Mouse (Mus musculus): ENCODE measurements around the gene Pknox1.
A peak's percentile ranks its signal among the peaks of the same experiment; 100 is the strongest.
"Not testable (repeated sequence)": the region's sequence is repeated elsewhere in the genome, so short reads cannot be mapped to it uniquely, and the experiment has no call there.

Gene Pknox1

DNA sequence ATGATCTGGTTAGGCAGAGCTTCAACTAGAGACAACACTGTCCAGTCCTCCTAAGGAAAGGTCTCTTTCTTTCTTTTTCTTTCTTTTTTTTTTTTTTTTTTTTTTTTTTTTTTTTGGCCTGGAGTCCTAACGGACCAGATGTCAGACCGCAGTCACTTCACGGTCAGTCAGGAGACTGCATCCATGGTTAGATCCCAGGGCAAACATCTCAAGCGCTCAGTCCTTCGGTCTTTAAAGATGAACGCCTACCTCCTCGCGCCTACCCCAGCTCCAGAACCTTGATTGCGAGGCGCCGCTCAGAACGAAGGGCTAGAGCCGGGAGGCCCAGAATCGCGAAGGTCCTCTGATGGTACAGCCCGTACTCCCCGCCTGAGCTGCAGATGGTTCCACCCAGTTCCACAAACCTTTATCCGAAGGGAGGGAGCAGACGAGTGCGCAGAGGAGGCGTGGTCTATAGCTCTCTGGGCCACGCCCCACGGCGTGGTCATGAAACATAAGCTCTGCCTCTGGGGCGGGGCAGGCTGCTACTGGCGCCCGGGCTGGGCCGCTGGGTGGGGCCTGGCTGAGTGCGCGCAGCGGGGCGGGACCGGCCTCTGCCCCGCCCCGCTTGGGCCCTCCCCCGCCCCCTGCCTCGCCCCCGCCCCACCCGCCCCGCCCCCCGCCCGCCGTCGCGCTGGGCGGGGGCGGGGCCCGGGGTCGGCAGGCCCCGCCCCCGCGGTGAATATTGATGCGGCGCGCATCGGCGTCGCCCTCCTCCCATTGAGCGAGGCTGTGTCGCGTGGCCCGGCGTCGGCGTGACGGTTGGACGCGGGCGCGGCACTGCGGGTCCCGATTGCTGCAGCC is at the start of gene Pknox1:
Pknox1 (plus strand) TSS at position 720 of the 843 bp plus-strand sequence.
- DNase-seq (ENCODE audit: low read depth, low spot score) = peak; percentile 100

DNA sequence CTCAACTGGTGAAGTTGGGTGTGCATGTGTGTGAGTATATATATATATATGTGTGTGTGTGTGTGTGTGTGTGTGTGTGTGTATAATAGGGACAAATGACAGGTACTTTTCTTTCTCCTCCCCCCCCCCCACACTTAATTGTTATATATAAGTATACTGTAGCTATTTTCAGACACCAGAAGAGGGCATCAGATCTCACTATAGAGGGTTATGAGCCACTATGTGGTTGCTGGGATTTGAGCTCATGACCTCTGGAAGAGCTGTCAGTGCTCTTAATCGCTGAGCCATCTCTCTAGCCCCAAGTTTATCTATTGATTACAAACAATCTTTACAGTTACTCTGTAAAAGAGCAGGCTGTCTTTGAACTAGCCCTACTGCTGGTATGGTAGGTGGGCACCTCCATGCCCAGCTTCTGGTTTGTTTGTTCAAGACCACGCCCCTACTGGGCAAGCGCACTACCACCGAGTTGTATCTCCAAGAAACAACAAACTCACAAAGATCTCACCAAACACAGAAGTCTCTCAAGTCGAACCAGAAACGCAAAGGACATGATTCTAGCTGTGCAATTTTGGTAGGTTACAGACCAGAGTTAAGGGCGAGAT is 45.1 kb upstream of the Pknox1 start:
- no peak for DNase-seq (ENCODE audit: low read depth, low spot score)

DNA sequence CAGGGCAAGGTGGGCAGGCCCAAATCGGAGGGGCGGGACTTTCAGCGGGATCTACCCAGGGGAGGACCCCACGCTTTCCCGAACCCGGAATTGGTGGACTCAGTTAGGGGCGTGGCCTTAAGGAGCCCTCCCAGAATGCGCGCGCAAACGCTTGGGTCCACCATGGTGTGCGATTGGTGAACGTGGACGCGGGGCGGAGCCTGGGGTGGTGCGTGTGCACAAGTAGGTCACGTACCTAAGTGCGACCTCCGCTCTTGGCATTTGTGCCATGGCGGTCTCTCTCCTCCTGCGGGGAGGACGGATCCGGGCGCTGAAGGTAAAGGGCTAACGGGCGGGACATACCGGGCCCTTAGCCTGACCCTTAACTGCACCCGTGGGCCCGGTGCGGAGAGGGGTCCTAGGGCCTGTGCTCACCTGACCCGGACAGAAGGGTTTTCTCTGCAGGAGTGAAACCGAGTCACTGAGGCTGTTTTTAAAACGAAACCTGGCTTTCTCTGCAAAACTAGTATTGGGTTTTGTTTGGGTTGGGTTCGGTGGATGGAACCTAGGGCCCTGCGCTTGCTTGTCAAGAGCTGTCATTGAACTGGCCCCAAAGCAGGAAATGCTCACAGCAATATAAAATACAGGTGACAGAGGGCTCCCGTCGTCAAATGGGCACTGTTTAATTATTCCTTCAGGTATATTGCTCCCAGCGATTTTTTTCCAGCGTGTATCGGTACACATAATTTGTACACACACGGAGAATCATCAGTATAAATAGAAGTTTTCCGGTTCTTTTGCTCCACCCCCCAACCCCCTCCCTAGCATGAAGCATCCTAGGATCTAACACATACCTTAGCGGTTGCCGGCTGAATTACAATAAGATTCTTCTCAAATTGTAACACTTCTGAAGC is 44.3 kb upstream of the Pknox1 start, which contains the start of the genes Wdr4 and Ndufv3:
Wdr4 (minus strand) TSS at position 35 of the 893 bp plus-strand sequence.
Ndufv3 (plus strand) TSS at position 170 of the 893 bp plus-strand sequence.
- peak; percentile 100 for DNase-seq (ENCODE audit: low read depth, low spot score)

DNA sequence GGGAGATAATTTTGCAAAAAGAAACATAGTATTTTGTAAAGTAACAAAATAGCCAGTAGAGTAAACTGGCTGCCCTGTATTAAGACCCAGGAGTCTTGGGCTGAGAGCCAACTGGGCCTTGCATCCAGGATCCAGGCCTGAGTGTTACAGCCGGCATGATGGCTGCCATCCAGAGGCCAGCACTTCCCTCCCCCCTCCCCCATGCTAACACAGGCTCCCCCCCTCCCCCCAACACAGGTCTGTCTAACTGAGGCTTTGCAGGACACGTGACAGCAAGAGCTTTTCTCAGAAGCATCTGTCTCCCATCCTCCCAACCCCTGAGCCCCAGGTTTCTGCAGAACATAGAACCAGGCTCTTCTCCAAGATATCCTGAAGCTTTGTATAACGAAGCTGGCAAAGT is 43.6 kb upstream of the Pknox1 start:
- peak; percentile 64 for DNase-seq (ENCODE audit: low read depth, low spot score)

DNA sequence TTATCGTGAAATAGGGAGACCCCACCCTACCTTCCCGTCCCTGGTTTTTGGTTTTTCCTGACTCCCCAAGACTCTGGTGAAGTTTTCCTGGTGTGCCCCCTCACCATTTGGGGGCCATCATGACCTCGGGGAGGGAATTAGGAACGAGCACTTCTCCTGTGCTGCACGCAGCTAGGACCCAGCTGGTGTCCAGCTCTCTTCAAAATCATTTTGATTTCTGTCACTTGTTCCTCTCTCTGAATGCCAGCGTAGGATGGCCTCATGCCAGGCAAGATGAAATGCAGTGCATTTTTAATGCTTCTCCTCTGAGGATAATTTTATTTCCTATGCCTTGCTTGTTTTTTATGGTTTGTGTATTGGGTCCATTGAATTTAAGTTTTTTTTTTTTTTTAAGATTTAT is 42.6 kb upstream of the Pknox1 start:
- DNase-seq (ENCODE audit: low read depth, low spot score) = no peak

DNA sequence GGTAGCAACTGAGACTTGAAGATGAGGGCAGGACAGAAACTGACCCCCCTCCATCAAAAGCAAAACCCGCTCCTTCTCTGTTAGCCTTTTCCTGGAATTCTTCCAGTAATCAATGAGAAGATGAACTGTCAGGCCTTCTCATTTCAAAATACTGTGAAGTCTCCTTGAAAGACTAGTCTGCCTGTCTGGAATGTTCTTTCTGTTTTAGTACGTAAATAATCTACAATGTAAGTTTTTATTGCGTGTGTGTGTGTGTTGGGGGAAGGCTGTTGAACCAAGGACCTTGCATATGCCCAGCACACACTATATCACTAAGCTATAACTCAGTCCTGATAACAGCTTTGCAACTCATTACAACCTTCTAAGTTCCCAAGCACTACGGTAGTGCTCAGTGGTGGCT is 39.4 kb upstream of the Pknox1 start:
- DNase-seq (ENCODE audit: low read depth, low spot score) = no peak

DNA sequence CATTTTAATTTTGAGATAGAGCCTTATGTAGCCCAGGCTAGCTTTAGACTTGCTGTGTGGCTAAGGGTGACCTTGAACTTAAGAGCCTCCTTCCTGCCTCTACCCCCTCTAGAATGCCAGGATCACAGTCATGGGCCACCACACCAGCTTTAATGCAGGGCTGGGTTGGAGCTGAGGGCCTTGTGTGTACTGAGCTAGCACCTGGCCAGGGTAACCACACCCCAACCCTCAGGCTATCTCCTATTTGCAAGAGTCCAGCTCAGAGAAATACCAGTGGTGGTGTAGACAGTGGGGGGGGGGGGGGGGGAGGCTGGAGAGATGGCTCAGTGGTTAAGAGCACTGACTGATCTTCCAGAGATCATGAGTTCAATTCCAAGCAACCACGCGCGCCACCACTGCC is 38.7 kb upstream of the Pknox1 start:
- DNase-seq (ENCODE audit: low read depth, low spot score) = no peak

DNA sequence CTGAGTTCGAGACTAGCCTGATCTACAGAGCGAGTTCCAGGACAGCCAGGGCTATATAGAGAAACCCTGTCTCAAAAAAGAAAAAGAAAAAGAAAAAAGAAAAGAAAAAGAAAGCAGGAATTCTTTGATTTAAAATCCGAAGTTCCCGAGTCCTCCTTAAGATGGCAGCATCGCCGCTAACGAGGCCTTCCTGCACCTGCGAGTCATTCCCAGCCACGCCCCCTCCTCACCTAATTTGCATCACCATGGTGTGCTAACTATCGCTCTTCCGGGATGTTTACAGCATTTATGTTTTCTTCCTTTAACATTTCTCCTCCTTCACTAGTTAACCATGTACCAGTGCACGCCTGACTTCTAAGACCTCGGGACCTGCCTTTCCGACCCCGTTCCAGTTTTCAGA is 35.2 kb upstream of the Pknox1 start:
- DNase-seq (ENCODE audit: low read depth, low spot score) = peak; percentile 87

DNA sequence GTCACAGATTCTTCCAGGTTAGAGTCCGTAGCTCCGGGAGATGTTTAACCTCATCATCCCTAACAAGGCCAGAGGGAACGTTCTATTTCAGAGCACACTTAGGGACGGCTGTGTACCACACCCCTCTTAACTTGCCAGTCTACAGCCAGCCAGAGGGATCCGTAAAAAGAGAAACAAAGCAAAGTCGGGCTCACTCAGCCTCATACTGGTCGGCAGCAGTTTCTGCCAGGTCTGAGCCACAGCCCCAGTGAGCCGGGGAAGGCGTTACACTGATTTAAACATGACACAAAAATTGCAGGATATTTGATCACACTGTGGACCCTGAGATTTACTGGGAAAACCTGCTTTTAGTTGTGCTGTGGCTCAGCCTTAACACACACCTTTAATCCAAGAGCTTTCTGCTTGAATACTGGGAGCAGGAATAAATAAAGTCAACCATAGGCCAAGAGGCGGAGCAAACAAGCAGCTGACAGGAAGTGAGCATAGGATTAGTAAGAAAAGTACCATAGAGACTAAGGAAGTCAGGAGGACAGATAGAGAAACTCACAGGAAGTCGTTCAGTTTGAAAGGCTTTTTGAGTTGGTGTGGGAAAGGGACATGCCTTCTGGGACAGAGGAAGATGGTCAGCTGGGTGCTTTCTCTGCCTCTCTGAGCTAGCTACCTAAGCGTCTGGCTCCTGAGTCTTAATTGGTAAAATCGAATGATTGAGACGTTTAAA is 32.9 kb upstream of the Pknox1 start:
- DNase-seq (ENCODE audit: low read depth, low spot score) = no peak

DNA sequence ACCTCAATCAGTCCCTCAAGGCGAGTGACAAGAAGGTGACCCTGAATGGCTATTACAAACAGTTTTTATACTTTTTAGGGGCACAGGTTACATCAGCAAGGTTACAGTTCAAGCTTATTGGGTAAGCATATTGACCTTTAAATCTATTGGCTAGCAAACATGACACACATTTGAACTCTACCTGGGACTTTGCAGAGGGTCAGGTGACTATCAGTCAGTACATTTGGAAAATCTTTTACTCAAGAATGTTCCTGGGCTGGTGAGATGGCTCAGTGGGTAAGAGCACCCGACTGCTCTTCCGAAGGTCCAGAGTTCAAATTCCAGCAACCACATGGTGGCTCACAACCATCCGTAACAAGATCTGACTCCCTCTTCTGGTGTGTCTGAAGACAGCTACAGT is 32.2 kb upstream of the Pknox1 start:
- DNase-seq (ENCODE audit: low read depth, low spot score) = not testable (repeated sequence)

DNA sequence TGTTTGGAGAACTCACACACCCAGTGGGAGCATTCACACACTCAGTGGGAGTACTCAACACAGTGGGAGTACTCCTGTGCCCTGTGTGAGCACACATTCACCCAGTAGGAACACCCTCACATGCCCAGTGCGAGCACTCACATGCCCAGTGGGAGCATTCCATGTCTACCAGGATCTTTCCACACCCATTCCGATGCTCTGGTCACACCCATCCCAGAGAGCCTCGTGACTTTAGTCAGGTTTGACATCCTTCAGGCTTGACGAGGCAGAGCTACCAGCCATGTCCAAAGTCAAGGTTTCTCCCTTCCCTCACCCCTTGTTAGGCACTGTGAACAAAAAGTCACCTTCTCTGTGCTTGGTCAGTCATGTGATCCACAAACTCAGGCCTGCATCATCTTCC is 29.2 kb upstream of the Pknox1 start:
- peak; percentile 26 for DNase-seq (ENCODE audit: low read depth, low spot score)

DNA sequence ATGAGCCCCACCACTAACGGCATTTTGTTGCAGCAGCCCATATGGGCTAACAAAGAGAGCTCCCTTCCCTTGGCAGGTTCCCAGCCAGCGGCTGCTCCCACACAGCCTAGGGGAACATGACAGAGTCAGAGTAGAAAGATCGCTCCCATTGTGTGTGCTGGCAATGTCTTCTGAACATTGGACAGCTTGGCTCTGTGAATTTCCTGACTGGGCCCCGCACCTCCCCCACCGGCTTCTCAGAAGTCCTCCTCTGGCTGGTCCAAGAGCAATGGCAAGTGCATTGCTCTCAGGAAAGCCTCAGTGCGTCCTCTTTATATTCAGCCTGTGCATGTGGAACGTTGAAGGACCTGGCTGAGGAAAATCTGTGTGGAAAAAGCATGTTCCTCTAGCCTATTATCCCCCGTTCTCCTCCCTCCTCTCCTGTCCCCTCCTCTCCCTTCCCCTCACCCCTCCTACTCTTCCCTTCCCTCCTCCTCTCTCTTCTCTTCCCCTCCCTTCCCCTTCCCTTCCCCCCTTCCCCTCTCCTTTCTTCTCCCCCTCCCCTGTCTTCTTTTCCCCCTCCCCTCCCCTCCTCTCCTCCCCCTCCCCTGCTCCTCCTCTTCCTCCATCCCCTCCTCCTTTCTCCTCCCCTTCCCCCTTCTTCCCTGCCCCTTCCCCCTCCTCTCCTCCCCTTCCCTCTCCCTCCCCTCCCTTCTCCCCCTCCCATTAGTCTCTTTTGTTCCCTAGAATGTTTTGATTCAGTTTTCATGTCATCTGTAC is 28.5 kb upstream of the Pknox1 start:
- no peak for DNase-seq (ENCODE audit: low read depth, low spot score)

DNA sequence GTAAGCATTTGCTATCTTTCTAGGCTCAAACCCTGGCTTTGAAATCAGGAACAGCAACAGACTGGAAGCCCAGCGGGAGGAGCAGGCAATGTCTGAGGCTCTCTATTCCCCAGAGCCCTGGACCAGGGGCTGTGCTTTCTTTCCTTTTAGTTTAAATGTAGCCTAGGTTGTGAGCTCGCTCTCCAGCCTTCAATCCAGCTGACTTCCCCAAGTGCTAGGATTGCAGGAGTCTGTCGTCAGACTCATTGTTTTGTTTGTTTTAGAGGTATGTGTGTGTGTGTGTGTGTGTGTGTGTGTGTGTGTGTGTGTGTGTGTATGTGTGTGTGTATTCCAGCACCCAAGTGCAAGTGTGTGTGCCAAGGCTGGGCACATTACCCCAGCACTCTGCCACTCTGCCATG is 24.4 kb upstream of the Pknox1 start:
- no peak for DNase-seq (ENCODE audit: low read depth, low spot score)

DNA sequence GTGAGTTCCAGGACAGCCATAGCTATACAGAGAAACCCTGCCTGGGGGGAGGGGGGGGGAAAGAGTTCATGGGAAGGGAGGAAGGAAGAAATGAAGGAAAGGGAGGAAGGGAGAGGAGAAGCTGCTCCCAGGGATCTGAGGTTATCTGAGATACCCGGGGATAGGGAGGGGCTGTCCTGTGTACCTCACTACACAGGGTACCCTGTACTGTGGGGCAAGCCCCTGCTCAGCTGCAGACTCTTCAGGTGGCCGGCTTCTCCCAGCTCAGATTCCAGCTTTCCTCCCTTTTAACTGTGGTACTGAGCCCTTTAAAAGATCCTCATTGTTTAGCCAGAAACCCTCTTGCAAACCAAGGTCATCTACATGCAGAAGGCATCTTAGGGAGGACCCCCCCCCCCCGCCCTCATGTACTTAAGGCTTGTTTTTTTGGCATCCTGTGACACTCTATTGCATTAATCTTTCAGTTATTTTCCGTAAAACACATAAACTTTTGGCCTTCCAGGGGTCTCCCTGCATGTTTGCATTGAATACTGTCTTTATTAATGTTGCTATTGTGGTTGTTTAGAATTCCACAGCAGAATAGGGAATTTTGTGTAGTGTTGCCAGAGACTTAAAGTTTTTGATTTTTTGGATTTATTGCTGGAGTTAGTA is 23.6 kb upstream of the Pknox1 start:
- no peak for DNase-seq (ENCODE audit: low read depth, low spot score)

DNA sequence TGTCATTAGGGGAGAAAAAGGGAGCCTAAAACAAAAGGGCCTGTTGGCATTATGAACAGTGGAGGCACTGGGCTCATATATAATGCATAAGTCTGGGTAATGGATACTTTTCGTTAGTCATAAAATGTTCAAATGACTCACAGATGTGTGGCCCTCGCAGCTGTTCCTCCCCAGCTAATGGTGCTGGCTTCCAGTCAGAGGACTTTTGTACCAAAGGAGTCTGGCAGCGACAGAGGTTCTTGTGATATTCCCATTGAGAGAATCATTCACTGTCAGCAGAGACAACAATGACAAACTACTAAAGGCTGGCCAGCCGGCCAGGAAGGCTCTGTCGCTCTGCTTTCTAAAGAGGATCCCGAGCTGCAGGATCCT is 23.1 kb upstream of the Pknox1 start:
- no peak for DNase-seq (ENCODE audit: low read depth, low spot score)

DNA sequence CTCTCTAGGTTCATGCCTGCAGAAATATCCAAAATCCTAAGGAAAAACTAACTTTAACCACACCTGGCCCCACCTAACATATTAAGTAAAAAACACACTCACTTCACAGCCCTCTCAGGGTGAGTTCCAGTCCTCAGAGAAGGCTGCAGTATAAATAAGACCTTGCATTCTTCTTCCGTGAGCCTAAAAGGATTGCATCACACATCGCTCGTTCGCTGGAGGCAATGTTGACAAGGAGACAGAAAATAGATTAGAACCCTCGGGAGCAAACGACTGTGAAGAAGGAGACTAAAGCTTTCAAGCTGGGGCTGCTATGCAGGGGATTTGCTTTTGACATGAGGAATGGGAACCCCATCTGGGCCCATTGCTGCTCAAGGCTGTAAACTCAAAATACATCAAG is 21.0 kb upstream of the Pknox1 start:
- DNase-seq (ENCODE audit: low read depth, low spot score) = no peak

DNA sequence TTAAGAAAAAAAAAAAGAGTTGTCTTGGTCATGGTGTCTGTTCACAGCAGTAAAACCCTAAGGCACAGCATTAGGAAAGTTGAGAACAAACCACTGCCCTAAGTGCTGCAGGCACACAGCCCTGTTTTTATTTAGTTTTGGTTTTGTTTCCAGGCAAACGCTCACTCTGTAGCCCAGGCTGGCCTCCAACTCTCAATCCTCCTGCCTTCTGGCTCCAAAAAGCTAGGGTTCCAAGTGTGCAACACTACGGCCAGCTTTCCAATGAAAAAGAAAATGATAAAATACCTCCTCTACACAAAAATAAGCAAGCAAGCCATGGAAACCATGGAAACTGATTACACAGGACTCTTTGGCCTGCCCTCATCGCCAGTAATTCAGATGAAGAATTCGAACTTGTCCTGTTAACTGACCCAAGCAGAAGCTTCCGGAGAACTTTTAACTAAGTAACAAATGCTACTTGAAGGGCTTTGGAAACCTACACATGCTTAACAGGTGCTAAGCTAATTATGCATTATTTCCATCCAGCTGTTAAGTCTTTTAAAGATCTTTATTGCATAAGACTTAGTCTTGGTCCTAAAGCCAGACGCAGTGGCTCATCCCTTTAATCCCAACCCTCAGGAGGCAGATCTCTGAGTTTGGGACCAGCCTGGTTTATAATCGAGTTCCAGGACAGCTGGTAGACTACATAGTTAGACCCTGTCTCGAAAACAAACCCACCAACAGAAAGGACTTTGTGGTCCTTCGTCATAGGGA is 17.9 kb upstream of the Pknox1 start:
- DNase-seq (ENCODE audit: low read depth, low spot score) = no peak

DNA sequence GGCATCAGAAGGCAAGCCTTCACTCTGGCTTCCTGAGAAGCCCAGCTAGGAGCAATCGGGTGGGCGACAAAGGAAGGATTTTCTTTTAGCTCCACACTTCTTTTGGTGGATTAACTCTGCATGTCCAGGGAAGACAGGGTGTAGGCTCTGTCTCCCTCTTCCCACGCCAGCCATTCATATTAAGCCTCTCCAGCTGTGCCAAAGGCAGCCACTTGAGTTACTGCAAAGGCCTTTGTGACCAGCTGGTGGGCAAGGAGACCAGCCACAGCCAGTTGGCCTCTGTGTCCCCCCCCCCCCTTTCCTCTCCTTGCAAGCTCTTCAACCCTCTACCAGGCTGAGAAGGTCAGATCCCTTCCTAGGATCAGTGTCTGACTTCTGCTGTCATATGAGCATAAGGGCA is 16.6 kb upstream of the Pknox1 start:
- DNase-seq (ENCODE audit: low read depth, low spot score) = no peak

DNA sequence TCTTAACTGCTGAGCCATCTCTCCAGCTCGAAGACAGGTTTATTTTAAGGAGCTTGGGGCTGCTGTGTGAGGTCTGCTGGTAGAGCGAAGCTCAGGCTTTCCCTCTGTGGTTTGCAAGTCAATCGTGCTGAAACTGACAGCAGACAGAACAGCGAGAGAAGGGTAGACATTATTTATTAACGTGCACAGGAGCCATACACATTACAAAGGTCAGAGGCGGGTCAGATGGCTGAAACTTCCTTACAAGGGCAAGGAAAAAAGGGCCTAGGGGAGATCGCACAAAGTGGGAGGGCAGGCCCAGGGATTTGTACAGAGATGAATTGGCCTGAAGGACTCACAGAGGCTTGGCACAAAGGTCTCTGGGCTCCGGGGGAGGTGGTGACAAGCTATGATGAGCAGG is 15.1 kb upstream of the Pknox1 start:
- no peak for DNase-seq (ENCODE audit: low read depth, low spot score)

DNA sequence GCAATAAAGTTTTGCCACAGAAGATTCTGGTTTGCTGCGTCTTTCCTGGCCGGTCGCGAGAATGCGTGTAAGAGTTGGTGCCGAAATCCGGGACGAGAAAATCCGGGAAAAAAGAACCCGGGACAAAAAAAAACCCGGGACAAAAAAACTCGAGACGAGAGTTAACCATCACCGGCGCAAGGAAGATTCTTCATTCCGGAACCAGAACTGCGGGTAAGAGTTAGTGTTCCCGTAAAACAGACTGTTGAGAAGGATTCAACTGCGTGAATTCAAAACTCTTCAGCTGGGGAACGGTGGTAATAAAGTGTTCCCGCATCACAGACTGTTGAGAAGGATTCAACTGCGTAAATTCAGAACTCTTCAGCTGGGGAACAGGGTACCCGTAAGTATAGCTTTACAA is 11.9 kb upstream of the Pknox1 start:
- DNase-seq (ENCODE audit: low read depth, low spot score) = not testable (repeated sequence)

Data from A20 (cell line).